Mouse (Mus musculus) v-Abl transformed pro-B cells (cell line): ENCODE data around the gene S100a6.

ENCODE experiments used
- in situ Hi-C, 2 experiments: fragments of 400-800 bp; cut with MboI; formaldehyde crosslinking; loops; one replicate each; pipeline ENCODE4 v1.15.1; 2025; ENCODE audit not compliant: unreplicated experiment in 2 of 2

S100a6 gene

DNA sequence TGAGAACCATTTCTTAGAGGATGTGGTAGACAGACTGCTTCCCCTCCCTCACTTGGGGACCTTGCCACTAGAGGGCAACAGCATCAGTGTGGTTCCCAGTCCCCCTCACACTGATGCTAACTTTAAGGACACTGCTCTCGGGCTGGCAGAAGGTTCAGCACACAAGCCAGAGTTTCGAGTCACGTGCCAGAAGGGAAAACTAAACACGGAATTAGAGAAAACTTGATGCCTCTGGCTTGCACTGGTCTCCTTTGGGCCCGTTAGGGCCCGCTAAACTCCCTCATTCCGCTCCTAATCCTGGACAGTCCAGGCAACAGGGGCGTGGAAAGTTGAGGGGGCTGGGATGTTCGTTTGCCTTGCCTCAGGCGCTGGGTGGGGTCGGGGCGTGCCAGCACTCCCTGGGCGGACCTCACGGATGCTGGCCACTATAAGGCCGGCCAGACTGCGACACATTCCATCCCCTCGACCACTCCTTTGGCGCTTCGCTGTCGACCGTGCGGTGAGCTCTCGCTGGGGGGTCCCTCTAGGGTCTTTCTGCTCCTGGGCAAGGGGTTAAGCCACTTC is at the start of gene S100a6:
S100a6 (plus strand) TSS at position 155 of the 564 bp plus-strand sequence.
- in situ Hi-C loops, result loop anchor here (5.0 to 25.0 kb wide), 3 partner anchors 121 to 401 kb away; partner anchors contain the start of genes Snapin (in 2 of the 2), Rab13 (in 1 of the 2) and Rps27 (in 1 of the 2)

DNA sequence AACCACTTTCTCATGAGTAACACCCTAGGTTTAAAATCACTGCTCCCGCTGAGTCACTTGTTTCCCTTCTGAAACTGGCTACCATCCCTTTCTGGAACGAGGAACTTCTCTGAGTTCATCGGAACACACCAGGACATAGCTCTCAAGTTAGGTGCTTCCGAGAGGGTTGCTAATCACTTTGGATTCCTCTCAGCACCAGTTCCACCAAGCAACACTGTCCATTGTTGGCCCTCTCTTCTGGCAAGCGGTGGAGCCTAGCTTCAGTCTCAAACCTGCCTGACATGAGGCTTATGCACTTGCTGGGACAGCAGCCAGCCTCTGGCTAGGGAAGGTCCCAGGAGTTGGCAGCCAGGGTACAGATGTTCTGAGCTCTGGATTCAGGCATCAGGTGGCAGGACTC is 38.0 kb upstream of the S100a6 start:
- in situ Hi-C loops, result no loop called here

DNA sequence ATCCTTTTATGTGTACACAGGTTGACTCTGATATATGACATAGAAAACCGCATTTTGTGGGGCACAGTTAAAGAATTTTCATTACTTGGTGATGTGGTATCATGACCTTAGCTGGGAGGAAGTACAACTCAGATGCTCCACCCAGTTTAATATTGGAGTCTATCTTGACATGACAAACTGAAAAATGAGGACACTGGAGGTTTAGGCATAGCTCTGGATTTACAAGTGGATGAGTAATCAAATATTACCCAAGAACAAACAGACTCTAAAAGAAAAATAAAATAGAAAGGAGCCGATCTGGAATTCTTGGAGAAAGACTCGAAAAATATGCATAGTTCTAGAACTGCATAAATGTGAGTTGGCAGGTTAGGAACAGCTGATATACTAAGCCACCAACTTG is 37.4 kb upstream of the S100a6 start:
- in situ Hi-C loops, result no loop called here

GRCm38 (mm10) chr3:90576351-90577001 is 36.2 kb upstream of the S100a6 start:
- in situ Hi-C loops, result no loop called here

DNA sequence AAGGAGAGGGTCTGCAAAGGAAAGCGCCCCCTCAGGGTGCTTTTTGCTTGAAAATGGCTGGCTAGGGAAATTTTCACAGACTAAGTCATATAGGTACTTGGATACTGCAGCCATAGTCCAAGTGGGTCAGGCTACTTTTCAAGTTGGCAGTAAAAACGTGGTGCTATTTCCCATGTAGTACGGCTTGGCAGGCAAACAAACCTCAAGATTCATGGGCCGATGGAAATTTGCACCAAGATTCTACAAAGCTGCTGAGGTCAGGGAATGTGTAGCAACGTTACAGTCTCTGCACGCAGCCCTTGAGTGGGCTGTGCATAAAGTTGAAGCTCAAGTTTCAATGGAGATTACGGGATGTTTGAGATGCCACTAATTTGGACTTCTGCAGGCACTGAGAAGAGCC is 33.2 kb upstream of the S100a6 start:
- in situ Hi-C loops, result no loop called here

GRCm38 (mm10) chr3:90581141-90581540 is 31.5 kb upstream of the S100a6 start:
- in situ Hi-C loops, result loop anchor here (5.0 kb wide), 1 partner anchor 36 kb away; no protein-coding TSS in a partner anchor

DNA sequence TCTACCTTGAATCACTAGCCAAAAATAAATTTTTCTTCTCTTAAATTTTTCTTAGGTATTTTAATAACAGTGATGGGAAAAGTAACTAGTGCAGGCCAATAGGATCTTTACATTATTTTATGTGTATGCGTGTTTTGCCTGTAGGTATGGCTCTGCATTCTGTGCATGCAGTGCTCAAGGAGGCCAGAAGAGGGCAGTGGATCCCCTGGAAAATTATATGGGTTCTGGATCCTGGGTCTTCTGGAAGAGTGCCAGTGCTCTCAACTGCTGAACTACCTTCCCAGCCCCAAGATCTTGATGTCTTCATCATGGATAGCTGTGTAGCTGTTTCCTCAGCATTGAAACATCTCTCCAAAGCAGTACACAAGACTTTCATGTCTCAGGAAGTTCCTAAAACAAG is 30.5 kb upstream of the S100a6 start:
- in situ Hi-C loops, result loop anchor here (5.0 kb wide), 1 partner anchor 35 kb away; no protein-coding TSS in a partner anchor

DNA sequence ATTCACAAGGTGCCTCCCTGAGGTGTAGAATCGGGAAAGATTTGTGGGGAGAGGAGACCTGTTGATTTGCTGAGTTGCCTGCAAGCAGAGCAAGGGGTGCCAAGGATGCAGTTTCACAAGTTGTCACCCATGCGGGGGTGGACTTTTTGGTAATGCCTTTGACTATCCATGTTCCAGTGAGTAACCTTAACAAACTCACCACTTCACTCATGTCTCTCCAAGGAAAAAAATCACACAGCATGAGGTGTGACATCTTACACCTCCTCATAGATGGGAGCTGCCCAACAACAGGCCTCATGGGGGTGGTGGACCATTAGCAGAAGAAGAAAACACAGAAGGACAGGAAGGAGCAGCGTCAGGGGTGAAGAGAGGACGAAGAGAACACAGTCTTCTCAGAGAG is 30.1 kb upstream of the S100a6 start:
- in situ Hi-C loops, result loop anchor here (5.0 kb wide), 1 partner anchor 35 kb away; no protein-coding TSS in a partner anchor

GRCm38 (mm10) chr3:90583893-90584292 is 28.8 kb upstream of the S100a6 start:
- in situ Hi-C loops, result loop anchor here (5.0 kb wide), 1 partner anchor 33 kb away; no protein-coding TSS in a partner anchor

DNA sequence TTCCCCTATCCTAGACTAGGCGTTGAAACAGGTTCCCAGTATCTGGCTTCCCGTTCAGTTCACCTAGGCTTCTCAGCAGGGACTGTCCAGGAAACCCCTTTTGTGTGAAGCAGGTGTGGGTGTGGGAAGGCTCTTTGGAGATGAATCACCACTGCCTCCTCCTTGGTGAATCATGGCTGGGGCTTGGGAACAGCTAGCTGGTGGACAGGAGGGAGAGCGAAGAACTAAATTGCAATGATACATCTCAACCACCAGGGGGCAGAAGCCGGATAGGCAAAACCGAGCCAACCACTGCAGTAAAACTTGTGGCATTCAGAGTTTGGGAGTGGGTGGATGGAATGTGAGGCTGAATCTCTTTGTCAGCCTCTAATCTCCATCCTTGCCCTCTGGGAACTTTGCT is 27.1 kb upstream of the S100a6 start:
- in situ Hi-C loops, result loop anchor here in 1 of 2 experiments (5.0 kb wide), 2 partner anchors 62 to 93 kb away; partner anchors contain the start of gene Snapin

DNA sequence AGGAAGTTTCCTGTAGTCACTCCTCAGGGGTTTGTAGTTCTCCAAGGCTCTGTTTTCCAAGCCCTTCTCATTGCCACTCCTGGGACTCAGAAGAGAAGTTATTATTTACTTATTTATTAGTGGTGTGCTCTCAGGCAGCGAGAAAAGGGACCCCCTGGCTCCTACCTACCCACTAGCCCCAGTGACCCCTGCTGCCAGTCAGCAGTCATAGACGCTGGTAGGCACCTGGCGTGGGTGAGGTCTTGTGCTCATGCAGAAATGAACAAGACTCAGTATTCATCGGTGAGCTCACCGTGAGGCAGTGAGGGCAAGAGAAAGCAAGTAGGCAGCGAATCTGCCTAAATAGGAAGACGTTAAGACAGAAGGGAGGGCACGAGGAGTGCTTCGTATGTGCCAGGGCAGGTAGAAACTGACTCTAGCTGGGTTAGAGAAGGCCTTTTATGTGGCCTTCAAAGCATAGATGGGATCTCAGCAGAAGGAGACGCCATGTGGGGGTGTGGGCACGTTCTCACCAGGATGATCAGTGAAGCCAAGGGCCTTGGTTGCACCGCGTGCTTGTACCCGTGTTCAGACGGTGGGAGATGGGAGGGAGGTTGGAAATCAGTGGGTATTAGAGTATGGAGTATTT is 26.6 kb upstream of the S100a6 start:
- in situ Hi-C loops, result loop anchor here in 1 of 2 experiments (5.0 kb wide), 2 partner anchors 61 to 94 kb away; partner anchors contain the start of gene Snapin

DNA sequence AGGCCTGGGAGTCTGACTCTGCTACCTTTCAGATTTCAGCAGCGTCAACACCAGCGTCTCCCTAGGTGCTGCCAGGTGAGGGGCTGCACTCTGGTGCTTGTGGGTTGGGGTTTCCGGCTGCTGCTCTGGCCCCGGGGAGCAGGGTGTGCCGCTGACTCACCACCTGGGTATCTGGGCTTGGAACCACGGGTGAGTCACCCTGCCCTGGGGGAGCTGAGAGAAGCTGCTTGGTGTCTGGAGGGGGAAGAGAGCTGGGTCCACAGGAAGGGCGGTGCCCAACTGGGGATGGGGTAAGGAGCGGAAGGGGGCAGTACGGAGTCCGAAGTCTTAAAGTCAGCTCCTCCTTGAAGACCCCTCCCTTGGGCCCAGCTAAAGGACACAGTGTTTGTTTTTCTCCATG is 25.8 kb upstream of the S100a6 start:
- in situ Hi-C loops, result loop anchor here in 1 of 2 experiments (5.0 kb wide), 2 partner anchors 60 to 95 kb away; partner anchors contain the start of gene Snapin

GRCm38 (mm10) chr3:90587361-90588101 is 25.2 kb upstream of the S100a6 start:
- in situ Hi-C loops, result loop anchor here in 1 of 2 experiments (5.0 kb wide), 2 partner anchors 60 to 95 kb away; partner anchors contain the start of gene Snapin

GRCm38 (mm10) chr3:90589390-90589789 is 23.3 kb upstream of the S100a6 start:
- in situ Hi-C loops, result loop anchor here in 1 of 2 experiments (5.0 kb wide), 2 partner anchors 58 to 97 kb away; partner anchors contain the start of gene Snapin

DNA sequence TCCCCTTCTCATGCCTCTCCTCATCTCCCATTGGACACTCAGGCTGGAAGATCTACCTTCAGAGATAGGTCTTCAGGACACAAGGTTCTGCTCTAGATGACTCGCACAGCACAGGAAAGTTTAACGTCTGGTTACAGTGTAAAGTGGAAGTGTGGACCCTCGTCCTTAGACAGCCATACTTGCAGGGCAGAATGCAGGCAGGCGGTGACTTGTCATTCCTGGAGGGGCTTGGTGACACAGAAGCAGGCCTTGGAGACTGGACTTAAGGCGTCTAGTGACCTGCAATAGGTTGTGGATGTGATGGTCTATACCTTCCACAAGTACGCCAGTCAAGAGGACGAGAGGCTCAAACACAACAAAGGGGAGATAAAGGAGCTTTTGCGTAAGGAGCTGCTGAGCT is 22.7 kb upstream of the S100a6 start, which contains the start of gene S100a2:
S100a2 (plus strand) TSS at position 301 of the 400 bp plus-strand sequence.
- in situ Hi-C loops, result loop anchor here in 1 of 2 experiments (5.0 kb wide), 2 partner anchors 57 to 98 kb away; partner anchors contain the start of gene Snapin

DNA sequence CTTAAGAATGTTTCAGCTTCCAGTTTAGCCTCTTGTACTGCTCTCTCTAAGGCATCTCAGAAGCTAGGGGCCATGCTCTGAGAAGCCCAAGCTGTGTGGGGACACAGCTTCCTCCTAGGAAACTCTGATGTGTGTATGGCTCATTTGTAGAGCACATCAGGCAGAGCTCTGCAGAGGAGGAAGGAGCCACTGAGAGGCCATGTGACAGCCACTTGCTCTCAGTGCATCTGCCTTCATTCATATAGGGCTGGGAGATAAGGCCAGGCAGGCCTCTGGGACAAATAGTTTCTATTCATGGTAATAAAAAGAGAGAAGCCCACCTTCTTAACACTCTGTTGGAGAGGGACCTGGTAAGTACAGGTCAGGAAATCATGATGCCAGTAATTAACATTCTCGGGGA is 18.2 kb upstream of the S100a6 start:
- in situ Hi-C loops, result no loop called here

DNA sequence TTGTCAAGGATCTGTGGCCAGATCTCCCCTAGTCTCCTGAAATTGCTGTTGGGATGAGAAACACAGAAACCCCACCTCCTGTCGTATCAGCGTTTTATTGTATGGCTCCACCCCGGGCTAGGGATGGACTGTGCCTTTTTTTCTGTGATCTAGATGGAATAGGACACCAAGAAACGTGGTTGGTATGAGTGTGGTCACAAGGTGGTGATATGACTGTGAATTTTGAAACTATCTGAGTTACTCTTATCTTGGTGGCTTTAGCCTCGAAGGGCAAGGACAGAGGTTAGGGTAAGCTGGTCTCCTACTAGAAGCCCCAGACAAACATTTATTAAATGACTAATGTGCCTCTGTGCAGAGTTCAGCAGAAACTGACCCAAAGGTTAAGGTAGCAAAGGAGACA is 17.1 kb upstream of the S100a6 start:
- in situ Hi-C loops, result no loop called here

GRCm38 (mm10) chr3:90596810-90597209 is 15.9 kb upstream of the S100a6 start:
- in situ Hi-C loops, result no loop called here

DNA sequence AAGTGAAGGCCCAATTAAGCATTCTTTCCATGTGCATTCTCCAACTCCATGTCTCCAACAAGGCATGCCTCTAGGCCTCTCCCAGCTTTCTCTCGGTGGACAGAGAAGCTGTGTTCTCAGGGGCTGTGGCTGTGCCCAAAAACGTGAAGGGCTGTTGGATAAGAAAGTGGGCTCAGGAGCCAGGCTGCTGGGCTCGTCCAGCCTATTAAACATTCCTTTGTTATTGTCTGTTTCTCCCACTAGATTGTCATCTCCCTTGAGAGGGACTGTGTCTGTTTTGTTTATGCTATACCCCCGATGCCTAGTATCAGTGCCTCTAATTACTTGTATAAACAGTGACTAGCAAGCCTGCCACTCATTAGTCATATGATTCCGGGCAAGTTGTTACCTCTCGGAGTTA is 14.9 kb upstream of the S100a6 start:
- in situ Hi-C loops, result no loop called here

- in situ Hi-C loops, result no loop called here
Observed at GRCm38 (mm10) chr3:90598212-90598611, 14.5 kb upstream of the S100a6 start.
